Mouse (Mus musculus) right cerebral cortex, postnatal 10 days (tissue): ENCODE data around the gene Mucl3.

Experiments used
- DNase-seq, 2 experiments: peaks; one replicate each; pipeline ENCODE4 v3.0.0; 2021; ENCODE audit warnings: low spot score in 2 of 2

Mucl3 gene

DNA sequence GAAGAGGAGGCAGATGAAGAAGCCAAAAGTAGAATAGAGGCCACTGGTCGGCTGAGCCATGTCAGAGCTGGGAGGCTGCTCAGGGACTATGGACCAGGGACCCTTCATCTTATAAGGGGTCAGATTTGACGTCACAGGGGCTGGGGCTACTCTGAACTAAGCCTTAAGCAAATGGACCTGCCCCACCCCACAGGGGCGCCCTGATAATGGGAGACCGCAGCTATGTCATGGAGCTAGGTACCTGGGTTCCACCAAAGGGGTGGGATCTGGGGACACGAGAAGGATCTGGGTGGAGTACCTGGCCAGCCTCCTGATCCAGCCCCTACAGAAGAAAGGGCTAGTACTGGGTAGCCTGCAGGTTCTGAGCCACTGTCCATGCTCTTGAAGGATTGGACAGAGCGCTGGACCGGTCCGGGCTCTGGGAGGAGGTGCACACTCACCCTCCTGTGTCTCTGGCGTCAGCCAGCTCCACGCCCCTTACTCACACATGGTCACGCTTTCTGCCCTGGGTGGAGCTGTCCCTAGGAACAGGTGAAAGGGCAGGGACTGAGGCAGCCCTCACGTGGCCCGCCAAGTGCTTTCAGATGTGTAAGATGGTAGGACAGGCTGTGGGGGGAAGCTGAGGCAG lies at the start of gene Mucl3:
Mucl3 (minus strand) TSS at position 87 of the 628 bp plus-strand sequence.
- DNase-seq = no peak

DNA sequence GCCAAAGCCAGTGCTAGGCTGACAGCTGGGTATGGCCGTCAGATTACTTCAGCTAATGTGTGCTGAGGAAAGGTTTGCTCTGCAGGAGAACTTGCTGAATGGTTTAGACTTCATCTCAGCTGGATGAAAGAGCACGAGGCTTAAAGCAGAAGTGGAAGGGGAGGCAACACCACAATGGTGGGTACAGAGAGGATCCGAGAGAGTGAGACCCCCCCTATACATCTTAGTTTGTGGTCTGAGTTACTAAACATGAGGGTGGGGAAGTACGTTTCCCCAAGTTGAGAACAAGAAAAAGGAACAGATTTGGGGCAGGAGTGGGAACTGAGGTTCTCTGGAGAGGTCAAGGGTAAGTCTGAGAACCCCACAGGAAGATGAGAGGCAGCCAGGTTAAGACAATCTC lies 48.9 kb upstream of the Mucl3 start:
- no peak for DNase-seq

DNA sequence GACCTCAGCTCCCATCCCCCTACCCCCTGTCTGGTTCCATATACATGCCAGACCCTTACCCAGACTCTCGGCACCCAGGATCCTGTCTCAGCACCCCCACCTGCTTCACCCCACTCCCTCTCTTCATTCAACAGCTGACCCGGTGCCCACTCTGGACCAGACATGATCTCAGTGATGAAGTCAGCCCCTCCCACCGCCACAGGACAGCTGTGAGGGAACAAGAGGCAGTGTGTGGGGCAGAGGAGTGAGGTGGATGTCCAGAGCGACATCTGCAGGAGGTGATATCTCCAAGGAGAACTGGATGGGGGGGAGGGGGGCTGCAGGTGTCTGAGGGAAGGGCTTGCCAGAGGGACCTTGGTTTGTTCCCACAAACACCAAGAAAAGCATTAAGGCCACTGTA lies 48.3 kb upstream of the Mucl3 start:
- DNase-seq = no peak

GRCm38 (mm10) chr17:35689936-35690645 lies 46.6 kb upstream of the Mucl3 start:
- no peak for DNase-seq

DNA sequence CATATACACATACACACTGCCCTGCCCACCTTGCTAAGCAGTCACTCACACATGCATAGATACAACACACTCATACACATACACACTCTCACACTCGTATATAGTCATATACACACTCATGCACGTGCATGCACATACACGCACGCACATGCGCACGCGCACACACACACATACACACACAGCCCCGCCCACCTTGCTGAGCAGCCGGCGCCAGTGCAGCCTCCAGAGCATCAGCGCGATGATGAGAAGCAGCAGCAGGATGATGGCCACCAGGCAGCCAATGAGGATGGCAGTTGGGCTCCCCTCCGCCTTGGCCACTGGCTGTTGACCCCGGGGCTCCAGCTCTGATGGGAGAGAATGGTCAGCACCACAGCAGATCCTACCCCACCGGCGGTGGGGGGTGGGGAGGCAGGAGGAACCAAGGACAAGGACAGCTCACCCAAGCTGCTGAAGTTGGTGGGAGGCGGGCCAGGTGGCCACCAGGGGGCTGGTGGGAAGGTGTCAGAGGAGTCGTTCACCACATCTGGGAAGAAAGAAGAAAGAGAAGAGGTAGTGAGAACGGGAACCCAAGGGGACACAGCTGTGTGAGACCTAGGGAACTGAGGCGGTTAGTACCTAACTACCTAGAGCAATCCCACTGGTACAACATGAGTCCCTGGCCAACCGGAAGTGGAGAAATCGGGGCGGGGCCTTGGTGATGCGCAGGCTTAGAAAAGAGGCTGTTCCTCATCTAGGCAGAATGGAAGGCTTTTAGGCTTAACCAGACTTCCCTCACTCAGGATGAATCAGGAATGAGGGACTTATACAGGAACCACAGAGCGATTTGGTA lies 45.1 kb upstream of the Mucl3 start:
- no peak for DNase-seq

DNA sequence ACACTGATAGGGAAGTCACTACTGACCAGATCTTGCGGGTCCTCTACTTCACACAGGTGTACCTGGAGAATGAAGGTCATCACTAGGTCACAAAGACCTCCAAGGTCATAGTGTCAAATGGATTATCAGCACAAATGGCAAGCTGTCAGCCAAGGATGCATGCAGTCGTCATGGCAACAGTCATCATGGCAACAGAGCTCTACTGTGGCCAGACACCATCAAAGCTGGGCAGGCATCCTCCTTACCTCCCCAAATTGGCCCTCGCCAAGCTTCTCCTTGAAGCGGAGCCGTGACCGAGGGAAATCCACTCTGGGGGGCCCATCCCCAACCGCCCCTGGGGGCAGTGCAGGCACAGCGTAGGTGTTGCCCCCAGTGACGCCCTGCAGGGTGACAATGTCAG lies 41.6 kb upstream of the Mucl3 start:
- DNase-seq = peak in 1 of 2 experiments; percentile 65

DNA sequence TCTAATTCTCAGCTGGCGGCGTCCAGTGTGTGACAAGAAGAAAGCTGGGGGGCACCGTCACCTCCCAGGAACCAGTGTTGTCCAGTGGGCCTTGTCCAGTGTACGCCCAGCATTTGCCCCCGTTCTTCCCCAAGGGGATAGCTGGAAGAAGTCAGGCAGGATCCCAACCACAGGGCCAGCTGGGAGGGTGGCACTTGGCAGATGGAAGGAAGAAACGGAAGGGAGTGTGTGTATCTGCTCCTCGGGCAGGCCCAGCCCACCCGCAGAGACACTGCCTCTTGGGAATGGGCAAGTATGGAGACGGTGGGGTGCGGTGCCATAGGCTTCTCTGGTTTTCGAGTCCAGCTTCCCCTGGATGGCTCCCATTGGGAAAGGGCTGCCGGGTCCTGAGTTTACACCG lies 38.5 kb upstream of the Mucl3 start:
- no peak for DNase-seq

- no peak for DNase-seq
These were observed 37.1 kb upstream of the Mucl3 start for GRCm38 (mm10) chr17:35680591-35680990.

DNA sequence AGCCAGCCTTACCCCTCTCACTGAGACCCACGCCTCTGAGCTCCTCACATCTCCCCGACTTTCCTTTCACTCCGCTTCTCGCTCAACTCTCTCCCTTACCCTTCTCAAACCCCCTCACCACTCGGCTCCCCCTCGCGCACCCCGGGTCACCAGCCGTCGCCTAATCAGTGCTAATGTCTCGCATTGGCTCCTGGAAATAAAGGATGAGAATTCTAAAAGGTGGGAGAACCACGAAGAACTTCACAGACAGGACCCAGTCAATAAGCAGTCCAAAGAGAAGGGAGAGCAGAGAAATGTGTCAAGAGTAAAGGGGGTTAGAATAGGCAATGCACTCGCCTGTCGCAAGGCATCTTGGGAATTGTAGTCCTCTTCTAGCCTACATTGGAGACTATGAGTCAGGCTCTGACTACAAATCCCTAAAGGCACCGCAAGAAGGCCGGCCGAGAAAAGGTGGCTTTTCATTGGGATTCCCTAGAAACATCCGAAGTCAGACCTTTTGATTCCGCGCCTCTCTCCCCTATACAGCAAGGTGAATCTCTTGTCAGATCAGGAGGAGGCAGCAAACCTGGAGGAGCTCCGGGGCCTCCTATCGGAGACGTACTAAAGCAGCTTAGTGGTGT lies 30.0 kb upstream of the Mucl3 start, which contains the start of gene Gtf2h4:
Gtf2h4 (minus strand) TSS at position 324 of the 620 bp plus-strand sequence.
- peak; percentile 95 to 97 for DNase-seq

- no peak for DNase-seq
These were observed 29.0 kb upstream of the Mucl3 start for GRCm38 (mm10) chr17:35672527-35672926.

- DNase-seq = no peak
These were observed 28.4 kb upstream of the Mucl3 start for GRCm38 (mm10) chr17:35671846-35672245.

GRCm38 (mm10) chr17:35669731-35670130 lies 26.2 kb upstream of the Mucl3 start:
- DNase-seq = no peak

GRCm38 (mm10) chr17:35667334-35668065 lies 24.0 kb upstream of the Mucl3 start, which contains the start of gene Vars2:
Gene Vars2, minus strand, starts transcription at chr17:35667592.
- peak; percentile 98 for DNase-seq

GRCm38 (mm10) chr17:35666851-35667256 lies 23.4 kb upstream of the Mucl3 start:
- DNase-seq = peak in 1 of 2 experiments; percentile 65

- DNase-seq = peak in 1 of 2 experiments; percentile 59
These were observed 22.5 kb upstream of the Mucl3 start for GRCm38 (mm10) chr17:35665957-35666515.

DNA sequence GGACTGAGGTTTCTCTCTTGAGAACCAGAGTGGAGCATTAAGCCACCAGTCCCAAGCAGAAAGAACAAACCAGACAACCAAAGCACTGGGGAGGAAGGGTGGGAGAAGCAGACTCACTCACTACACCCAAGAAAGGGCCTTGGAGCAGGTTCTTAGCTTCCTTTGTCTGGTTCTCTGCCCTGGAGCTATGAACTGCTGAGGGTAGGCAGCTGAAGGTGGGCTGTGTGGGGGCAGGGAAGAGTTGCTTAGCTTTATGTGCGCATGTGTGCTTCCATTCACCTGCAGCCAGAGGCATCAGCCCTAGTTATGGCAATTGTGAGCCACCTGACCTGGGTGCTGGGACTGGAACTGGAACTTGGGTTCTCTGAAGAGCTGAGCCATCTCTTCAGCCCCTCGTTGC lies 9.6 kb upstream of the Mucl3 start:
- no peak for DNase-seq

GRCm38 (mm10) chr17:35649429-35649828 lies 5.9 kb upstream of the Mucl3 start:
- DNase-seq = no peak

DNA sequence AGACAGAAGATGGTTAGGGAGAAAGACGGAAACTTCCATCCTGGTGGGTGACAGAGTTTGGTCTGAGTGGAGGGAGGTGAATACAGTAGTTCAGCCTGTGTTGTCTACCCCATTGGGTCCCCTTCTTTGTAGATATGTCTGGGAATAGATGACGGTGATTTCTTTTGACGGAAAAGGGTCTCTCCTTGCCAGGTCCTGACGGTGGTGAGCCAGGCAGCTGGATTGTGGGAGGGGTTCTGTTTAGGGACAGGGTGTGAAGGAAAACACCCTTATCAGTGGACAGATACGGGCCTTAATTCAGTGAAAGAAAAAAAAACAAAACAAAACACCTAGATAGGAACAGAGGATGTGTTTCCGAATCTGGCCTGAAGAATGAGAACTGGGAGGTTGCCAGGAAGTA lies 4.1 kb downstream of the Mucl3 start:
- DNase-seq = no peak

GRCm38 (mm10) chr17:35638475-35639190 lies 4.9 kb downstream of the Mucl3 start:
- DNase-seq = peak; percentile 66 to 68

DNA sequence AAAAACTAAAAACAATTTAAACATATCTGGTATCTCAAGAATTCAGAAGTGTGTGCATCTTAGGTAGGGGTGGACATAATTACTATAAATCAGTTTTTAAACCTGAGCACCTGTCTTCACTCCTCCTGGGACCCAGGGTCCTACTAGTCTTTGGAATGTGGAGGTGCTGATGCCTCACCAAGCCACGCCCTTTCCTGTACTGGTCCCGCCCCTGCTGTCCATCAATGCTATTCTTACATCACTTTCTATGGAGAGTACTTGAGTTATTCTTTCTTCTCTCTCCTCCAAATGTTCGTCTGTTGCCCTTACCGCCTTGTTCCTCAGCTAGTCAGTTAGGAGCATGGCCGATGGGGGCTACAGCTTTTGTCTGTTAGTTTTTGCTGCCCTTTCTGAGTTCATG lies 7.1 kb downstream of the Mucl3 start:
- peak; percentile 51 to 66 for DNase-seq
